Mouse (Mus musculus) ovary, postnatal 10 days (tissue): ENCODE measurements around the gene Zc3h18.

Experiments used
- DNase-seq: peaks from one replicate; pipeline ENCODE4 v3.0.0; 2022; ENCODE audit warnings: low spot score

Gene Zc3h18

GRCm38 (mm10) chr8:122463651-122464640, 87.5 kb downstream of the Zc3h18 start:
- DNase-seq: no peak

DNA sequence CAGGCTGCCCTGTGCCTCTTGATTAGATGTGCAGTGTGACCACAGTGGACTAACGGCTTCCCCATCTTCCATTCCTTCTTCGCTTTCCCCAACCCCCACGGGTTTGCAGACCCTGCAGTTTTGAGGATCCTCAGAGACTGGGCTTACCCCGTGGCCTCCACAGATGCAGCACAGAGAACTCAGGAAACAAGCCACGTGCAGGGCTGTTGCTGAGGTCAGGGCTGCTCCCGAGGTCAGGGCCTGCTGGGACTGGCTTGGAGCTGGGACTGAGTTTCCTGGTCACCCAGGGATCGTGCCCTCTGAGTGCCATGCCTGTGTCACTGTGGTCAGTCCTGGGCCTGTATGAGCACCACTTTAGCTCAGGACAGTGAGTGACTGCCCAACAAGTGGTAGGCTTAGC, 88.6 kb downstream of the Zc3h18 start:
- no peak for DNase-seq
